Mouse (Mus musculus): ENCODE results near the gene Sh3bp4. TPM values are rescaled to one million over a fixed set of nuclear protein-coding genes. Genes with fewer than 3 reads are reported as not detected.

Gene Sh3bp4
- polyA plus RNA-seq, 1 experiment from 2014 or later: 15.7 TPM

DNA sequence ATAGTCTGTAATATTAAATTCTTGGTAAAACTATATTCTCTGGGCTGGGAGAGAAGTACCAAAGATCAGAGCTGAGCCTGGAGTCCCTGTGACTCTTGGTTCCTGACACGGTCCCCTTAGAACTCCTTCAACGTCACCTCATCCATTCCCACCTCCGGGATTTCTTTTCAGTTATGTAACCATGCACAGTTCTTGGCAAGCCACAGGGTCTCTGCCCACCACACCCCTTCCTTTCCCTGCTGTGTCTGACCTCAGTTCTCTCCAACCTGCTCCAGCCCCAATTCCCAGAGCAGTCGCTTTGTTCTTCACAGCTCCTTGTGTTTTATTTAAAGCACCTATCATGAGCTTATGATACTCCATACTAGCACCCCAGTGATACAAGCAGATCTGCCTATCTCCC lies 7.2 kb upstream of the Sh3bp4 start:
- Histone ChIP-seq H3K4me3 (ENCODE audit: low read depth, low read length) (no peak overlapping the region), H3K4me1 (ENCODE audit: control insufficient read depth, insufficient read depth, low read length) (no peaks in the 10 kb centered on the region), H3K4me2 (ENCODE audit: low read length) (no peak overlapping the region), H3K9ac (ENCODE audit: low read length) (no peak overlapping the region), H3K27me3 (replicated peaks; ENCODE audit: control insufficient read depth, insufficient read depth, low read length) (no peaks in the 10 kb centered on the region), H3K36me3 (ENCODE audit: control insufficient read depth, insufficient read depth, low read length) (no peaks in the 10 kb centered on the region), H3K9me3 (replicated peaks; ENCODE audit: control insufficient read depth, low read length) (no peaks in the 10 kb centered on the region; the same call in 1 of the 2 replicates), H3K27ac (ENCODE audit: low read depth, low read length) (no peak overlapping the region)
- ATAC-seq: no peak
- 82% methylated on average over 4 of the region's 4 CpGs for WGBS
- no peak for DNase-seq (ENCODE audit: low spot score)

DNA sequence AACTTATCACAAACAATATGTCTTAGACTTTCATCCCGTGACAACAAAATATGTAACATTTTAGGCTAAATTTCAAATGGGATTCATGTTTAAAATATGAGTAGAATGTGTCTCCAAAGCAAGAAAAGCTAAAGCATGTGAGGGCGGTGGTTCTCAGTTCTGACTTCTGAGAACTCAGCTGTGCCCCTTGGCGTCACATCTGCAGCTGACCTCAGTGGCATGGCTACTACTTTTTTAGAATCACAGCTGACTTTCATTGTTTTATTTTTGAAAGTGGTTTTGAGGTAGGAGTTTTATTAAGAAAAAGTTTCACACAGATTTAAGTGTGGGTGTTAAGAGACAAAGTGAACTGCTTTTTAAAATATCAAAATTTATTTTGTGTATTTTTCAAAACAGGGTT lies 6.4 kb upstream of the Sh3bp4 start:
- Histone ChIP-seq H3K9ac (ENCODE audit: low read length) (no peak overlapping the region), H3K27ac (ENCODE audit: low read depth, low read length) (no peak overlapping the region), H3K4me3 (ENCODE audit: low read depth, low read length) (no peak overlapping the region), H3K9me3 (replicated peaks; ENCODE audit: control insufficient read depth, low read length) (no peaks in the 10 kb centered on the region; the same call in 1 of the 2 replicates), H3K4me2 (ENCODE audit: low read length) (no peak overlapping the region), H3K27me3 (replicated peaks; ENCODE audit: control insufficient read depth, insufficient read depth, low read length) (no peaks in the 10 kb centered on the region), H3K36me3 (ENCODE audit: control insufficient read depth, insufficient read depth, low read length) (no peaks in the 10 kb centered on the region), H3K4me1 (ENCODE audit: control insufficient read depth, insufficient read depth, low read length) (no peaks in the 10 kb centered on the region; the same call in 1 of the 2 replicates)
- DNase-seq (ENCODE audit: low spot score): no peak
- no peak for ATAC-seq
- WGBS: 96% methylated on average over 3 of the region's 3 CpGs

DNA sequence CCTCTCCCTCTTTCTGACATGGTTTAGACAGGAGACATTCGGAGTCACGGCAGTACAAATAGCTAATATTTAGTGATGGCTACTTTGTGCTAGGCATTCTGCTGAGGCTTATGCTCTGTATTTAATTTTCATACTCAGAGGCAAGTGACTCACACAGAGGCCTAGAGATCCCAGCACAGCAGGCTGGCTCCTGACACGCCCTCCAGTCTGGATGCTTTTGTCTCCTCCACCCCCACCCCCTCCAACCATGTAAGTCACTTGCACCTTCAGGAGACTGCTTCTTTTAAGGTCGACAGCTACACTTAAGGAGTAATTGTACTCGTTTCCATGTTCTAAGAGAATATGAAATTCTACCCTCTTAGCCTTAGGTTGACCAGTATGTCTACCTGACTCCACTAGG lies 1.4 kb upstream of the Sh3bp4 start:
- Histone ChIP-seq H3K36me3 (ENCODE audit: control insufficient read depth, insufficient read depth, low read length) (no peaks in the 10 kb centered on the region), H3K27me3 (replicated peaks; ENCODE audit: control insufficient read depth, insufficient read depth, low read length) (no peaks in the 10 kb centered on the region), H3K4me3 (ENCODE audit: low read depth, low read length) (no peak overlapping the region), H3K27ac (ENCODE audit: low read depth, low read length) (no peak overlapping the region), H3K4me2 (ENCODE audit: low read length) (no peak overlapping the region), H3K9me3 (replicated peaks; ENCODE audit: control insufficient read depth, low read length) (no peaks in the 10 kb centered on the region), H3K4me1 (ENCODE audit: control insufficient read depth, insufficient read depth, low read length) (peaks cover 18% of the 10 kb centered on the region), H3K9ac (ENCODE audit: low read length) (no peak overlapping the region)
- ATAC-seq (no peak), DNase-seq (ENCODE audit: low spot score) (no peak)
- WGBS: 63% methylated on average over 5 of the region's 5 CpGs

DNA sequence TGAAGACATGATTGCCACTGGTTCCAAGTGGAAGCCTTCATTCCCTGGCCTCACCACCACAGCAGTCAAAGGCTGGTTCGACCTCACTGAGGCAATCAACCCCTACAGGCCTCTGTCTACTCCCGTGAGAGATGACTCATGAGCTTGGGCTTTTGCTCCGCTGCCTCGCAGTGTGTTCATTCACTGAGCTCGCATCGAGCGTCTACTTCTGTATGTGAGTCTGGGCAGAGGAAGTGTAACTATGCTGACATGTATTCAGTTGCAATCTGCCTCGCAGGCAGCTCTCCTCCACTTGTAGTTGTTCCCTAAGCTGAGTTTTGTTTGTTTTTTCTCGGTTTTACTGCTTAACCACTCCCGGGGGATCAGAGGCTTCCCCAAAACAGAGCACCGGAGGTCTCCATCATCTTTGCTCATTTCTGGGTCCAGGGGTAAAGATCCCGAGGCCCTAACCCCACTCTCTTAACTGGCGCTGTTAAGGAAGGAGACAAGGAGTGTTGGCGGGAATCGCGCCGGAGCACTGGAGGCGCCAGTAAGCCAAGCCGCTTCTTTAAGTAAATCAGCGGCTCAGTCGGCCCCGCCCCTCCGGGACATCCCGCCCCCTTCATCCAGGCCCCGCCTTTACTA lies 624 bp upstream of the Sh3bp4 start:
- peak overlapping the region; percentile 27; the same call in 1 of the 2 replicates for H3K27ac ChIP-seq (ENCODE audit: low read depth, low read length)
- ATAC-seq: peak; percentile 16

DNA sequence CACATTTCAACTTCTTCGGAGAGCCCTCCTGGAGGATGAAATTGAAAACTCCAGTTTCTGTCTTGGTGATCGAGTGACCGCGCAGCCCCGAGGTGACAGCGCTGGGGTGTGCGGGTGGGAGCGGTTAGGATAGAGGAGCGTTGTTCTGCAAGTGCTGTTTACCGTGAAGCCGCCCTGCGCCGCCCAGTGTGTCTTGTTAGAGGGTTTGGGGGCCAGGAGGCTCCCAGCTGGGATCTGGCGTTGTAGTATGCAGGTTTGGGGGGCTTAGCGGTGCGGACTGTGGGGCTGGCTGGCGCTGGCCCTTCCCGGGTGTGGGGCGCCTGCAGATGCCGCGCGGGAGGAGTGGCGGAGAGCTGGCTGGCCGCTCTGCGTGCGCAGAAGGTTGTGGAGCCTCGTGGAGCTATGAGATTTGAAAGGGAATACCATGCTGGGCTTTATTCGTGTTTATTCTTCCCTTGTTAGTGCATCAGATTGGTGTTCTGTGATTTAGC lies 701 bp downstream of the Sh3bp4 start:
- H3K9me3 ChIP-seq (replicated peaks; ENCODE audit: control insufficient read depth, low read length): no peaks in the 10 kb centered on the region
- no peaks in the 10 kb centered on the region for H3K27me3 ChIP-seq (replicated peaks; ENCODE audit: control insufficient read depth, insufficient read depth, low read length)
- no peaks in the 10 kb centered on the region for H3K36me3 ChIP-seq (ENCODE audit: control insufficient read depth, insufficient read depth, low read length)
- WGBS: under 1% methylated on average over 28 of the region's 28 CpGs
- peak overlapping the region; percentile 81 for H3K9ac ChIP-seq (ENCODE audit: low read length)
- H3K4me3 ChIP-seq (ENCODE audit: low read depth, low read length): peak overlapping the region; percentile 78
- H3K4me2 ChIP-seq (ENCODE audit: low read length): peak overlapping the region; percentile 79
- H3K27ac ChIP-seq (ENCODE audit: low read depth, low read length): peak overlapping the region; percentile 68
- DNase-seq (ENCODE audit: low spot score) (peak; percentile 60), ATAC-seq (peak; percentile 22)
- peaks cover 18% of the 10 kb centered on the region for H3K4me1 ChIP-seq (ENCODE audit: control insufficient read depth, insufficient read depth, low read length)

More for the DNA sequence above, 624 bp upstream of the Sh3bp4 start:
- H3K27me3 ChIP-seq (replicated peaks; ENCODE audit: control insufficient read depth, insufficient read depth, low read length): no peaks in the 10 kb centered on the region
- peak; percentile 55 for DNase-seq (ENCODE audit: low spot score)
- WGBS: 2% methylated on average over 25 of the region's 25 CpGs
- no peaks in the 10 kb centered on the region for H3K36me3 ChIP-seq (ENCODE audit: control insufficient read depth, insufficient read depth, low read length)
- H3K4me3 ChIP-seq (ENCODE audit: low read depth, low read length): peak overlapping the region; percentile 78
- H3K9ac ChIP-seq (ENCODE audit: low read length): peak overlapping the region; percentile 81
- peaks cover 18% of the 10 kb centered on the region for H3K4me1 ChIP-seq (ENCODE audit: control insufficient read depth, insufficient read depth, low read length)
- H3K9me3 ChIP-seq (replicated peaks; ENCODE audit: control insufficient read depth, low read length): no peaks in the 10 kb centered on the region
- H3K4me2 ChIP-seq (ENCODE audit: low read length): peak overlapping the region; percentile 79

DNA sequence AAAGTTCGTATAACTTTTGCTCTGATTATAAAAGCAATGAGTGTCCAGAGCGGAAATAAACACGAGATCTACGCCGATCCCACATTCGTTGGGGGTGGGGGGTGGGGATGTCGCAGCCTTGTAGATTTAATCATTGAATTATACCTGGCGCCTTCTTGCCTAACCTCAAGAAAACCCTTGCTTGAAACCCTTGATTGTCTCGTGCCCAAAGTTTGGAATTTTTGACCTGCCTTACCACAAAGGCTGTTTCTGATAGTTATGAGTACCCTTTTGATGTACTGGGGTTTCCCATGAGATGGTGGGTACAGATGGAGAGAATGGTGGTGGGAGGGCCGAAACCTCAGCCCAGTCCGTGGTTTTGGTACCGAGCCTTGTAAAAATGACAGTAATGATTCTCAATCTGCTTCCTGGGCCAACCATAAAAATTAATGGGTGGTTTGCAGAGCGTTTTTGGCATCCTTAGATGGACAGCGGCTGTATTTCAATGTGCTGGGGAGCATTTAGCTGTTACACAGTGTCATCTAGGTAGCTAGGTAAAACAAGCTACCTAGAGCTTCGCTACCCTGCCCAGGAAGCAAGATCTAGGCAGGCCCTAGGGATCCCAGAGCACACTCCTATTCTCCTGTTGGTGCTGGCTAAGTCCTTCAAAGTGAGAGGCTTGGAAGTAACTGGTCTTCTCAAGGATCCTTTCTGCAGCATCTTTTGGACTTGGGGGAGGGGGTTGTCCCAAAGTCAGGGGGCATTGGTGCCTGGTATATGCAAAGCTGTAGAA lies 1.3 kb downstream of the Sh3bp4 start:
- WGBS: 2% methylated on average over 15 of the region's 15 CpGs
- no peak for DNase-seq (ENCODE audit: low spot score)
- peaks cover 18% of the 10 kb centered on the region for H3K4me1 ChIP-seq (ENCODE audit: control insufficient read depth, insufficient read depth, low read length)

DNA sequence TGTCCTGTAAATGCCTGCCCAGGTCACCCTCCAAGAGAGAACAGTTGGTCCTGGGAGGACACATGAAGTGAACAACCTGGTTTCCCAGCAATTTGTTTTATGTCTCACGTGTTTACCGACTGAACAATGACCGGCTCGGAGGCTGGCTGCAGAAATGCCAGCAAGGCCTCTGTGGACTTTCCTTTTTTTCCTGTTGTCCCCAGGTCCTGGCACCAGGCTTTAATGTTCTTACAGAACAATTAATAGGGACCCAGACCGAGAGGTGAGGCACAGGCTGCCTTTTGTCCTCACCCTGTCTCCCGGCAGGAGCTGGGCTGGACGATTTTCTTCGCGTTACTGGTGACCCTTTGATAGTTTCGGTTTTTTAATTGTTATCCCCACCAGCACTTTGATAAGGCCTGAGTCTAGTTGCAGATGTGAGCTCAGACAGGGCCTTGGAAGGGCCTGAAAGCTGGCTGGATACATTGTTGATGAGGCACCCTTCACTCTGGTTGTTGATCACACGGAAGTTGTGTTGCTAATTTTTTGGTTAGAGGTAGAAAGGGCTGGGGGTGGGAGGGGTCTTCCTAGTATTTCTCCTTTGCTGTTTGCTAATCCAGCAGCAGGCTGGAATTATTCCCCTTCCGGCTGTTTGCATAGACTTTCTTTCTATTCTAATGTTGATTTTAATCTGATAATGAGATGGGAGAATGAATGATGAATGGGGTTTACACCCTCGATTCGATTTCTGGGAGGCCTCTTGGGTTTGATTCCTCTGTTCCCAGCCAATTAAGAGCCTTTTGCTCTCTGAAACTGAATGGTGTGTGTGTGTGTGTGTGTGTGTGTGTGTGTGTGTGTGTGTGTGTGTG lies 2.2 kb downstream of the Sh3bp4 start:
- DNase-seq (ENCODE audit: low spot score): peak; percentile 67
- H3K36me3 ChIP-seq (ENCODE audit: control insufficient read depth, insufficient read depth, low read length): no peaks in the 10 kb centered on the region
- H3K27me3 ChIP-seq (replicated peaks; ENCODE audit: control insufficient read depth, insufficient read depth, low read length): no peaks in the 10 kb centered on the region
- peak overlapping the region; percentile 68; the same call in 1 of the 2 replicates for H3K27ac ChIP-seq (ENCODE audit: low read depth, low read length)
- peak overlapping the region; percentile 78 for H3K4me3 ChIP-seq (ENCODE audit: low read depth, low read length)
- H3K9ac ChIP-seq (ENCODE audit: low read length): peak overlapping the region; percentile 81
- WGBS: under 1% methylated on average over 14 of the region's 14 CpGs
- ATAC-seq: no peak
- peak overlapping the region; percentile 79 for H3K4me2 ChIP-seq (ENCODE audit: low read length)
- H3K9me3 ChIP-seq (replicated peaks; ENCODE audit: control insufficient read depth, low read length): no peaks in the 10 kb centered on the region
- H3K4me1 ChIP-seq (ENCODE audit: control insufficient read depth, insufficient read depth, low read length): peaks cover 18% of the 10 kb centered on the region

More for the DNA sequence above, 1.3 kb downstream of the Sh3bp4 start:
- H3K27me3 ChIP-seq (replicated peaks; ENCODE audit: control insufficient read depth, insufficient read depth, low read length): no peaks in the 10 kb centered on the region
- peak overlapping the region; percentile 68; the same call in 1 of the 2 replicates for H3K27ac ChIP-seq (ENCODE audit: low read depth, low read length)
- ATAC-seq: no peak
- peak overlapping the region; percentile 79 for H3K4me2 ChIP-seq (ENCODE audit: low read length)
- H3K9me3 ChIP-seq (replicated peaks; ENCODE audit: control insufficient read depth, low read length): no peaks in the 10 kb centered on the region
- H3K4me3 ChIP-seq (ENCODE audit: low read depth, low read length): peak overlapping the region; percentile 78
- peak overlapping the region; percentile 81 for H3K9ac ChIP-seq (ENCODE audit: low read length)
- H3K36me3 ChIP-seq (ENCODE audit: control insufficient read depth, insufficient read depth, low read length): no peaks in the 10 kb centered on the region

DNA sequence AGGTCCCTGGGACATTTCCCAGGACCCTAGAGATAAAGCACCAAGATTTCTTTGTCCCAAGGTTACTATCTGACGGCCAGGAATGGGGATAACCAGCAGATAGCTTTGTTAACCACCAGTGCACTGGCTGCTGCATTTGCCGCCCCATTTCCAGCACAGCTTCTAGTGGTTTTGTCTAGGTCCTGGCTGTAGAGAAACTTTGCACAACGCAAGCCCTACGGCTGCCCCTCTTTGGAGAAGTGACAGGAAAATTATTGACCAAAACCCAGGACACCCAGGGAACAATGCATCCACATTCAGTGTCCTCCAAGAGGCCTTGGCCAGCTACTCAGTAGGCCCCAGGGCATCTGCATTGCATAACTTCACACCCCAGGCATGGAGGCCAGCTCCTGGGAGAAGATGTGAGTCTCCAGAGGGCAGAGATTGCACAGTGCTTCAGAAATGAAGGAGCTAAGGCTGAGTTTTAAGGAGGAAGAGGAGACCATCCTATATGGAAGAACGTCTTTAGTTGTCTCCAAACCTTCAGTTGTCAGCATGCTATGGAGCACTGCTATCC lies 3.2 kb downstream of the Sh3bp4 start:
- no peak overlapping the region for H3K27ac ChIP-seq (ENCODE audit: low read depth, low read length)

More for the DNA sequence above, 3.2 kb downstream of the Sh3bp4 start:
- DNase-seq (ENCODE audit: low spot score): no peak
- H3K9me3 ChIP-seq (replicated peaks; ENCODE audit: control insufficient read depth, low read length): no peaks in the 10 kb centered on the region
- H3K9ac ChIP-seq (ENCODE audit: low read length): no peak overlapping the region
- ATAC-seq: no peak
- H3K36me3 ChIP-seq (ENCODE audit: control insufficient read depth, insufficient read depth, low read length): no peaks in the 10 kb centered on the region
- peak overlapping the region; percentile 79 for H3K4me2 ChIP-seq (ENCODE audit: low read length)
- H3K4me1 ChIP-seq (ENCODE audit: control insufficient read depth, insufficient read depth, low read length): peaks cover 21% of the 10 kb centered on the region
- no peaks in the 10 kb centered on the region for H3K27me3 ChIP-seq (replicated peaks; ENCODE audit: control insufficient read depth, insufficient read depth, low read length)
- WGBS: 62% methylated on average over 5 of the region's 5 CpGs
- 0 out of 2 replicates have a peak overlapping the region, but pooled peaks have one; percentile 1 for H3K4me3 ChIP-seq (ENCODE audit: low read depth, low read length)
